Mouse (Mus musculus): Measurements from ENCODE around the gene Piwil1.

GRCm38 (mm10) chr5:128781621-128782020 is 79.3 kb downstream of the Piwil1 start:
- TF ChIP-seq CTCF (IDR thresholded peaks at IDR 0.05; ENCODE audit: insufficient read depth, low read length) (no peak), POLR2A (IDR thresholded peaks at IDR 0.05; ENCODE audit: borderline replicate concordance, extremely low read depth, low read depth, low read length) (no peak)

Data from lung, adult 2 months (tissue).